Mouse (Mus musculus) hindbrain, postnatal 0 days (tissue): ENCODE results near the gene Gar1. TPM values are rescaled to one million over a fixed set of nuclear protein-coding genes. Genes with fewer than 3 reads are reported as not detected.

Experiments
- ATAC-seq: fragments of 200-750 bp; cut with Nextera tagmentation; 2 replicates; pipeline ENCODE4 v1.8.0; 2017; ENCODE audit warnings: mild to moderate bottlenecking, moderate TSS enrichment, moderate library complexity
- DNase-seq: peaks from one replicate; pipeline ENCODE4 v3.0.0-alpha.2; 2015; ENCODE audit warnings: low spot score
- H3K27ac ChIP-seq: fragments of 300-500 bp; sonication (generic); 2 replicates; pipeline ENCODE4 v1.5.1; 2014; ENCODE audit warnings: mild to moderate bottlenecking
- H3K27me3 ChIP-seq: fragments of 300-500 bp; sonication (generic); 2 replicates; pipeline ENCODE4 v1.6.1; 2014; ENCODE audit warnings: low read length, mixed read lengths; ENCODE audit not compliant: insufficient read depth
- H3K36me3 ChIP-seq: fragments of 300-500 bp; sonication (generic); 2 replicates; pipeline ENCODE4 v1.6.1; 2014; ENCODE audit warnings: low read length, mixed read lengths; ENCODE audit not compliant: insufficient read depth
- H3K4me1 ChIP-seq: fragments of 300-500 bp; sonication (generic); 2 replicates; pipeline ENCODE4 v1.6.1; 2014; ENCODE audit warnings: antibody characterized with exemption, low read length, mixed read lengths; ENCODE audit not compliant: insufficient read depth
- H3K4me2 ChIP-seq: fragments of 300-500 bp; sonication (generic); 2 replicates; pipeline ENCODE4 v1.6.1; 2014; ENCODE audit warnings: low read depth, mild to moderate bottlenecking, low read length, moderate library complexity, mixed read lengths
- H3K4me3 ChIP-seq: fragments of 300-500 bp; sonication (generic); 2 replicates; pipeline ENCODE4 v1.5.1; 2014; ENCODE audit warnings: low read length
- H3K9ac ChIP-seq: fragments of 300-500 bp; sonication (generic); replicated peaks from 2 replicates; pipeline ENCODE4 v1.6.1; 2014; ENCODE audit warnings: mild to moderate bottlenecking, low read length, moderate library complexity, mixed read lengths
- H3K9me3 ChIP-seq: fragments of 300-500 bp; sonication (generic); 2 replicates; pipeline ENCODE4 v1.6.1; 2016; ENCODE audit warnings: low read length, mixed read lengths
- CTCF ChIP-seq: IDR thresholded peaks from 2 replicates; pipeline ENCODE4 v1.5.1; 2016; ENCODE audit warnings: antibody characterized with exemption, control low read depth, low read depth
- whole genome bisulfite sequencing: fragments of 180-500 bp; shearing (Covaris S2); extraction: QIAGEN DNeasy Blood & Tissue Kit; methylation state at CpG from one replicate; pipeline ENCODE4 v1.1.7; 2014; 5-methylcytosine and 5-hydroxymethylcytosine counted together
- polyA plus RNA-seq: library from polyadenylated mRNA; unstranded; fragments of >200 nt; fragmentation: Nextera tagmentation; extraction: Ambion mirVana; gene quantifications from 2 replicates; pipeline ENCODE4 v1.2.1, GENCODE M21; 2015
- total RNA-seq: library from RNA; depleted of rRNA; stranded (reverse); fragments of >200 nt; gene quantifications from 2 replicates; pipeline ENCODE4 v1.2.3, GENCODE M21; 2014; rRNA removed

Gar1 gene
- total and polyA plus RNA-seq, 2 experiments from 2014 or later, result 5.1 to 37.0 TPM

- H3K27ac ChIP-seq, result no peak overlapping the region
- no peak overlapping the region for H3K4me3 ChIP-seq
- ATAC-seq, result no peak
- no peak overlapping the region for H3K9ac ChIP-seq
- H3K9me3 ChIP-seq, result no peaks in the 10 kb centered on the region
- H3K4me1 ChIP-seq, result no peaks in the 10 kb centered on the region
- DNase-seq, result no peak
- H3K27me3 ChIP-seq, result no peaks in the 10 kb centered on the region
- TF ChIP-seq CTCF, result 0 out of 2 replicates have a peak, but pooled peaks have one; percentile 13
- H3K4me2 ChIP-seq, result no peak overlapping the region
- H3K36me3 ChIP-seq, result no peaks in the 10 kb centered on the region
- WGBS, result 94% methylated on average over 3 of the region's 3 CpGs
Measured at GRCm38 (mm10) chr3:129782746-129783145, 48.5 kb downstream of the Gar1 start.

GRCm38 (mm10) chr3:129781435-129781834, 49.8 kb downstream of the Gar1 start:
- Histone ChIP-seq H3K27me3 (no peaks in the 10 kb centered on the region), H3K36me3 (no peaks in the 10 kb centered on the region), H3K9ac (no peak overlapping the region), H3K4me3 (no peak overlapping the region), H3K9me3 (no peaks in the 10 kb centered on the region), H3K4me1 (no peaks in the 10 kb centered on the region), H3K4me2 (no peak overlapping the region), H3K27ac (no peak overlapping the region)
- WGBS, result 44% methylated on average over 10 of the region's 10 CpGs
- no peak for DNase-seq
- ATAC-seq, result 0 out of 2 replicates have a peak, but pooled peaks have one; percentile 27
- TF ChIP-seq CTCF, result no peak

Other genes starting within 250 kb of the Gar1 start
- 1.2 and 1.3 TPM in 2 replicates for gene Egf, start 76.1 kb downstream of the Gar1 start, total RNA-seq
- gene Egf, start 76.1 kb downstream of the Gar1 start, polyA plus RNA-seq, result 1.2 and 1.9 TPM in 2 replicates
- gene Lrit3, start 27.4 kb downstream of the Gar1 start, total RNA-seq, result not detected in 2 replicates
- 0.06 TPM in 1 of 2 replicates, not detected in the other for gene Lrit3, start 27.4 kb downstream of the Gar1 start, polyA plus RNA-seq
- 0.11 and 0.52 TPM in 2 replicates for gene Rrh, start 8.8 kb downstream of the Gar1 start, total RNA-seq
- 0.33 and 0.41 TPM in 2 replicates for gene Rrh, start 8.8 kb downstream of the Gar1 start, polyA plus RNA-seq
- 0.22 TPM in 1 of 2 replicates, not detected in the other for gene Cfi, start 4.5 kb upstream of the Gar1 start, total RNA-seq
- gene Cfi, start 4.5 kb upstream of the Gar1 start, polyA plus RNA-seq, result 0.33 and 0.55 TPM in 2 replicates
- 28.5 and 31.3 TPM in 2 replicates for gene Pla2g12a, start 47.2 kb upstream of the Gar1 start, total RNA-seq
- gene Pla2g12a, start 47.2 kb upstream of the Gar1 start, polyA plus RNA-seq, result 52.9 and 53.3 TPM in 2 replicates
- gene Casp6, start 70.0 kb upstream of the Gar1 start, total RNA-seq, result 5.0 and 10.6 TPM in 2 replicates
- 17.5 and 25.3 TPM in 2 replicates for gene Casp6, start 70.0 kb upstream of the Gar1 start, polyA plus RNA-seq
- gene Mcub, start 138.8 kb upstream of the Gar1 start, total RNA-seq, result 3.4 and 3.6 TPM in 2 replicates
- 6.6 and 7.4 TPM in 2 replicates for gene Mcub, start 138.8 kb upstream of the Gar1 start, polyA plus RNA-seq
- gene Sec24b, start 230.2 kb upstream of the Gar1 start, total RNA-seq, result 34.8 and 39.7 TPM in 2 replicates
- gene Sec24b, start 230.2 kb upstream of the Gar1 start, polyA plus RNA-seq, result 22.1 and 34.0 TPM in 2 replicates